12 mouse cellular contexts compared by ENCODE assay signal in the genomic region with DNA sequence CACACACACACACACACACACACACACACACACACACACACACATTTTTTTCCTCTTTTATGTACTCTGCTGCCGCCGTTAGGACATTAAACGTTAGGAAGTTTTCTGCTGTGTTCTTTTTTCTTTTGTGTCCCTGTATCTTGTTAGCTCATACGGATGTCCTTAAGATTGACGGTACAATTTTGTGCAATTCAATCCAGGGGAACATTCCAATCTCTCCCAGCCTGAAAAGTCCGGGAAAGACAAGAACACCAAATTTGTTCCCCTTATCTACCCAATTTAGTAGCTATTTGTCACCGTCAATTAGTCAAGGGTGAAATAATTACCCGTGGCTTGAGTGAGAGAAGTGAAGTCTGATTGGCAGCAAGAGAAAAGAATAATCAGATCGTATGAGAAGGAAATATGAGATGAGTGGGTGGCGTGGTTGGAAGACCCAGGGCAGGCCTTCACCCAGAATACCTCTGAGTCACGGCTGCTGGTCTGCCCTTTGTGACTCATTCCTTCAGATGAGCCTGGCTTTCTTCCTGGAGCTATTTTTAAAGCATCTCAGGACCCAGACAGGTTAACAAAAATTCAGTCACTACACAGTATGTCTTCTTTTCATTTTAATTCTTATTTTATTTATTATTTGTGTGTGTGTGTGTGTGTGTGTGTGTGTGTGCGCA.
DNase-seq lines count a peak whose midpoint lies in the region; ATAC-seq and TF ChIP-seq lines count a peak whose summit lies in the region.
"Had no signal": no experiment of that assay in that cellular context is flagged by ENCODE, and none has a peak within 500 bp of the region (broad histone marks: within the 10 kb centered on the region; RNA-seq: fewer than 3 reads in every experiment).

No protein-coding gene starts in this region.

- CTCF ChIA-PET in Patski (lab: Charles Lee) = no interaction called here

- H3K27ac ChIP-seq in forebrain, embryonic 14.5 days (ENCODE audit: low read depth, low read length) = no peak overlapping the region
- H3K27ac ChIP-seq in forebrain, embryonic 16.5 days (ENCODE audit: low read length) = no peak overlapping the region
- peak overlapping the region; percentile 89 for H3K27ac ChIP-seq in embryonic fibroblast, embryonic 13.5 days (ENCODE audit: insufficient read depth, low read length)
- H3K27ac ChIP-seq: forebrain, embryonic 10.5 days; heart, embryonic 15.5 days; midbrain, embryonic 15.5 days had no signal

- in situ Hi-C loops in Patski (cut with MboI; ENCODE audit: low pct_unique_long_range_greater_than_20kb) = no loop called here

- H3K36me3 ChIP-seq in forebrain, embryonic 14.5 days (ENCODE audit: control insufficient read depth, insufficient read depth, low read length) = no peaks in the 10 kb centered on the region
- H3K36me3 ChIP-seq in forebrain, embryonic 16.5 days (ENCODE audit: control insufficient read depth, insufficient read depth) = no peaks in the 10 kb centered on the region
- H3K36me3 ChIP-seq: forebrain, embryonic 10.5 days; heart, embryonic 15.5 days; midbrain, embryonic 15.5 days had no signal

- no peaks in the 10 kb centered on the region for H3K9me3 ChIP-seq in forebrain, embryonic 14.5 days (replicated peaks; ENCODE audit: control insufficient read depth, low read length)
- no peaks in the 10 kb centered on the region for H3K9me3 ChIP-seq in forebrain, embryonic 16.5 days (ENCODE audit: control insufficient read depth, low read length)
- H3K9me3 ChIP-seq: heart, embryonic 15.5 days had no signal

- no peaks in the 10 kb centered on the region for H3K27me3 ChIP-seq in forebrain, embryonic 14.5 days (replicated peaks; ENCODE audit: control insufficient read depth, insufficient read depth, low read length)
- no peaks in the 10 kb centered on the region for H3K27me3 ChIP-seq in forebrain, embryonic 16.5 days (replicated peaks; ENCODE audit: control insufficient read depth, insufficient read depth, low read length)
- no peaks in the 10 kb centered on the region for H3K27me3 ChIP-seq in Patski
- H3K27me3 ChIP-seq: heart, embryonic 15.5 days; midbrain, embryonic 15.5 days had no signal

- H3K4me1 ChIP-seq in forebrain, embryonic 14.5 days (ENCODE audit: control insufficient read depth, insufficient read depth, low read length) = no peaks in the 10 kb centered on the region
- no peaks in the 10 kb centered on the region for H3K4me1 ChIP-seq in forebrain, embryonic 16.5 days (replicated peaks; ENCODE audit: control insufficient read depth, insufficient read depth, low read length)
- H3K4me1 ChIP-seq in embryonic fibroblast, embryonic 13.5 days (ENCODE audit: control insufficient read depth, insufficient read depth, low read length) = peaks cover 4% of the 10 kb centered on the region
- H3K4me1 ChIP-seq: heart, embryonic 15.5 days; midbrain, embryonic 15.5 days had no signal

- no peak for TF ChIP-seq POLR2A in embryonic fibroblast, embryonic 13.5 days (IDR thresholded peaks at IDR 0.05; ENCODE audit: low read depth, low read length)

- H3K4me2 ChIP-seq in forebrain, embryonic 14.5 days (ENCODE audit: low read length) = no peak overlapping the region
- H3K4me2 ChIP-seq in forebrain, embryonic 16.5 days (ENCODE audit: low read length) = no peak overlapping the region
- H3K4me2 ChIP-seq: heart, embryonic 15.5 days; midbrain, embryonic 15.5 days had no signal

- H3K4me3 ChIP-seq in forebrain, embryonic 14.5 days (ENCODE audit: low read depth, low read length) = no peak overlapping the region
- H3K4me3 ChIP-seq in forebrain, embryonic 16.5 days (replicated peaks; ENCODE audit: low read length) = no peak overlapping the region
- no peak overlapping the region for H3K4me3 ChIP-seq in embryonic fibroblast, embryonic 13.5 days (ENCODE audit: insufficient read depth, low read length)
- H3K4me3 ChIP-seq: forebrain, embryonic 10.5 days; heart, embryonic 15.5 days; midbrain, embryonic 15.5 days had no signal

- POLR2A ChIA-PET in Patski (lab: Charles Lee) = interaction anchor here (0.6 kb wide), 1 partner anchor 280 kb away, joined by 3 read pairs; no protein-coding TSS in a partner anchor

- WGBS in forebrain, embryonic 14.5 days = 34% methylated on average over 12 of the region's 12 CpGs
- WGBS in forebrain, embryonic 16.5 days = 25% methylated on average over 12 of the region's 12 CpGs

- ATAC-seq in forebrain, embryonic 14.5 days = no peak
- ATAC-seq in forebrain, embryonic 16.5 days = no peak
- peak; percentile 95 for ATAC-seq in Patski
- ATAC-seq: midbrain, embryonic 15.5 days had no signal

- TF ChIP-seq CTCF in Patski (IDR thresholded peaks at IDR 0.05) = no peak
- TF ChIP-seq CTCF in embryonic fibroblast, embryonic 13.5 days (IDR thresholded peaks at IDR 0.05; ENCODE audit: borderline replicate concordance, insufficient read depth, low read length) = no peak

- DNase-seq in forebrain, embryonic 14.5 days (ENCODE audit: low spot score) = peak; percentile 7
- peak; percentile 2 for DNase-seq in layer of hippocampus, adult 9-11 months
- no peak for DNase-seq in layer of hippocampus, adult 11-12 months (ENCODE audit: low spot score)
- peak; percentile 12 for DNase-seq in Patski (ENCODE audit: low read depth, low spot score)
- DNase-seq in frontal cortex, postnatal 25 days (ENCODE audit: low spot score in 2 of 2) = no peak
- DNase-seq in cerebellum, postnatal 36 days = no peak
- DNase-seq: kidney, postnatal 14 days had no signal

- no peak overlapping the region for H3K9ac ChIP-seq in forebrain, embryonic 14.5 days (ENCODE audit: low read length)
- H3K9ac ChIP-seq in forebrain, embryonic 16.5 days (replicated peaks; ENCODE audit: low read depth, low read length) = no peak overlapping the region
- H3K9ac ChIP-seq: heart, embryonic 15.5 days; midbrain, embryonic 15.5 days had no signal

Comparison
In these comparisons a context has a peak if more than half of its experiments do, and no peak if none do; other contexts are left out.
1. DNase-seq: peak in forebrain, embryonic 14.5 days (single experiment), layer of hippocampus, adult 9-11 months (single experiment) and Patski (single experiment); none in layer of hippocampus, adult 11-12 months (single experiment), frontal cortex, postnatal 25 days (0 of 2) and cerebellum, postnatal 36 days (0 of 2).